In the genomic region with DNA sequence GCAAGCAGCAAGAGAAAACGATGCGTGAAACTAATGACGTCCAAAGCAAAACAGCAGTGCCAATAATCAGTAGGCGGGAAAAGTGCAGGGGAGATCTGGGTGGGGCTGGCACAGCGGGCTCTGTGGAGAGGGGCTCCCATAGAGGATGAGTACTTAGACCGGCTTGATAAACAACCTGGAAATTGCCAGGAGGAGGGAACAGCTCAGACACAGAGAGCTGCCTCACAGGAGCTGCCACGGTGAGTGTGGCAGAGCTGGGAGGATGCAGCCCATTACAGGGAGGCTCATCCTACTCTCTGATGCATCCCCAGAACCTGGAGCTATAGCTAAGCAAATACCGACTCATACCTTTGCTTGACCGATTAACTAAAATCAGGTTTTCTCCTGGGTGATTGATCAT, we compare ENCODE assay signal across 22 mouse cellular contexts.
DNase-seq lines count a peak whose midpoint lies in the region; ATAC-seq and TF ChIP-seq lines count a peak whose summit lies in the region.
"Had no signal": no experiment of that assay in that cellular context is flagged by ENCODE, and none has a peak within 500 bp of the region (broad histone marks: within the 10 kb centered on the region; RNA-seq: fewer than 3 reads in every experiment).

No protein-coding gene starts in this region.

- TF ChIP-seq CTCF in hindbrain, postnatal 0 days (IDR thresholded peaks at IDR 0.05; ENCODE audit: low read depth), result no peak

- no peak for DNase-seq in midbrain, embryonic 11.5 days (ENCODE audit: low spot score, missing footprints)
- no peak for DNase-seq in hindbrain, embryonic 11.5 days (ENCODE audit: low spot score)
- DNase-seq in hindbrain, postnatal 0 days (ENCODE audit: low spot score), result no peak
- DNase-seq in urinary bladder, postnatal 36 days (ENCODE audit: low spot score in 2 of 2), result no peak
- DNase-seq in ovary, adult 18-20 months (ENCODE audit: low spot score), result no peak
- DNase-seq: B cell, adult 2 months; cerebellum, adult 18-20 months; cerebellum, postnatal 14 days; gastrocnemius, adult 2 months; left cerebral cortex, postnatal 4 days; lung, embryonic 14.5 days; thymus, postnatal 25 days had no signal

- no peak for ATAC-seq in midbrain, embryonic 13.5 days
- ATAC-seq in midbrain, embryonic 11.5 days (ENCODE audit: low FRiP score), result no peak
- peak; percentile 57 for ATAC-seq in forebrain, embryonic 15.5 days (replicated peaks)
- ATAC-seq in hindbrain, embryonic 11.5 days (ENCODE audit: low FRiP score), result no peak
- peak; percentile 29; the same call in 1 of the 2 replicates for ATAC-seq in hindbrain, postnatal 0 days
- ATAC-seq: intestine, postnatal 0 days; Patski had no signal

- peaks cover 17% of the 10 kb centered on the region for H3K27me3 ChIP-seq in midbrain, embryonic 13.5 days
- H3K27me3 ChIP-seq in midbrain, embryonic 11.5 days (ENCODE audit: control insufficient read depth, insufficient read depth, low read length), result no peaks in the 10 kb centered on the region
- H3K27me3 ChIP-seq in forebrain, embryonic 15.5 days, result no peaks in the 10 kb centered on the region
- H3K27me3 ChIP-seq in hindbrain, embryonic 11.5 days (ENCODE audit: control insufficient read depth, insufficient read depth, low read length), result no peaks in the 10 kb centered on the region
- H3K27me3 ChIP-seq in hindbrain, postnatal 0 days (ENCODE audit: insufficient read depth, low read length), result no peaks in the 10 kb centered on the region
- H3K27me3 ChIP-seq: CH12.LX; kidney, embryonic 15.5 days; limb, embryonic 15.5 days; Patski; stomach, embryonic 15.5 days had no signal

- no peak overlapping the region for H3K4me3 ChIP-seq in midbrain, embryonic 13.5 days (replicated peaks)
- no peak overlapping the region for H3K4me3 ChIP-seq in midbrain, embryonic 11.5 days (ENCODE audit: low read depth, low read length)
- H3K4me3 ChIP-seq in forebrain, embryonic 15.5 days, result no peak overlapping the region
- H3K4me3 ChIP-seq in hindbrain, embryonic 11.5 days (ENCODE audit: low read depth, low read length), result no peak overlapping the region
- no peak overlapping the region for H3K4me3 ChIP-seq in hindbrain, postnatal 0 days (ENCODE audit: low read length)
- H3K4me3 ChIP-seq: gastrocnemius, adult 2 months; kidney, embryonic 15.5 days; limb, embryonic 15.5 days; stomach, embryonic 15.5 days had no signal

- no peaks in the 10 kb centered on the region for H3K36me3 ChIP-seq in midbrain, embryonic 13.5 days
- no peaks in the 10 kb centered on the region for H3K36me3 ChIP-seq in midbrain, embryonic 11.5 days (ENCODE audit: control insufficient read depth, insufficient read depth, low read length)
- no peaks in the 10 kb centered on the region for H3K36me3 ChIP-seq in forebrain, embryonic 15.5 days
- H3K36me3 ChIP-seq in hindbrain, embryonic 11.5 days (ENCODE audit: control insufficient read depth, insufficient read depth, low read length), result no peaks in the 10 kb centered on the region
- H3K36me3 ChIP-seq in hindbrain, postnatal 0 days (ENCODE audit: insufficient read depth, low read length), result no peaks in the 10 kb centered on the region
- H3K36me3 ChIP-seq: kidney, embryonic 15.5 days; limb, embryonic 15.5 days; stomach, embryonic 15.5 days had no signal

- peak overlapping the region; percentile 25; the same call in 1 of the 2 replicates for H3K27ac ChIP-seq in midbrain, embryonic 13.5 days
- H3K27ac ChIP-seq in midbrain, embryonic 11.5 days (ENCODE audit: low read depth, low read length), result no peak overlapping the region
- peak overlapping the region; percentile 29 for H3K27ac ChIP-seq in forebrain, embryonic 15.5 days (replicated peaks)
- H3K27ac ChIP-seq in hindbrain, embryonic 11.5 days (ENCODE audit: low read depth, low read length), result peak overlapping the region; percentile 17; the same call in 1 of the 2 replicates
- no peak overlapping the region for H3K27ac ChIP-seq in hindbrain, postnatal 0 days
- H3K27ac ChIP-seq: gastrocnemius, adult 2 months; kidney, embryonic 15.5 days; limb, embryonic 15.5 days; liver, embryonic 14.5 days; stomach, embryonic 15.5 days had no signal

- 64% methylated on average over 9 of the region's 9 CpGs for WGBS in midbrain, embryonic 13.5 days
- WGBS in midbrain, embryonic 11.5 days, result 83% methylated on average over 9 of the region's 9 CpGs
- WGBS in forebrain, embryonic 15.5 days, result 34% methylated on average over 9 of the region's 9 CpGs
- 67% methylated on average over 9 of the region's 9 CpGs for WGBS in hindbrain, embryonic 11.5 days
- 41% methylated on average over 9 of the region's 9 CpGs for WGBS in hindbrain, postnatal 0 days

- H3K9ac ChIP-seq in midbrain, embryonic 13.5 days (replicated peaks), result no peak overlapping the region
- H3K9ac ChIP-seq in midbrain, embryonic 11.5 days (ENCODE audit: low read length), result no peak overlapping the region
- no peak overlapping the region for H3K9ac ChIP-seq in forebrain, embryonic 15.5 days (replicated peaks)
- H3K9ac ChIP-seq in hindbrain, embryonic 11.5 days (ENCODE audit: low read depth, low read length), result 0 out of 2 replicates have a peak overlapping the region, but pooled peaks have one; percentile 11
- H3K9ac ChIP-seq in hindbrain, postnatal 0 days (replicated peaks; ENCODE audit: low read length), result no peak overlapping the region
- H3K9ac ChIP-seq: kidney, embryonic 15.5 days; limb, embryonic 15.5 days; liver, embryonic 14.5 days; lung, embryonic 14.5 days; stomach, embryonic 15.5 days had no signal

- H3K9me3 ChIP-seq in midbrain, embryonic 13.5 days, result no peaks in the 10 kb centered on the region
- H3K9me3 ChIP-seq in midbrain, embryonic 11.5 days (ENCODE audit: control insufficient read depth, low read length), result no peaks in the 10 kb centered on the region
- H3K9me3 ChIP-seq in forebrain, embryonic 15.5 days, result no peaks in the 10 kb centered on the region
- no peaks in the 10 kb centered on the region for H3K9me3 ChIP-seq in hindbrain, embryonic 11.5 days (ENCODE audit: control insufficient read depth, low read length)
- H3K9me3 ChIP-seq in hindbrain, postnatal 0 days (ENCODE audit: low read length), result no peaks in the 10 kb centered on the region
- H3K9me3 ChIP-seq: kidney, embryonic 15.5 days; limb, embryonic 15.5 days; stomach, embryonic 15.5 days had no signal

- no peak overlapping the region for H3K4me2 ChIP-seq in midbrain, embryonic 13.5 days (replicated peaks)
- no peak overlapping the region for H3K4me2 ChIP-seq in midbrain, embryonic 11.5 days
- no peak overlapping the region for H3K4me2 ChIP-seq in forebrain, embryonic 15.5 days (replicated peaks)
- no peak overlapping the region for H3K4me2 ChIP-seq in hindbrain, embryonic 11.5 days (replicated peaks; ENCODE audit: low read depth, low read length)
- no peak overlapping the region for H3K4me2 ChIP-seq in hindbrain, postnatal 0 days (ENCODE audit: low read depth, low read length)
- H3K4me2 ChIP-seq: heart, embryonic 11.5 days; kidney, embryonic 15.5 days; limb, embryonic 15.5 days; lung, embryonic 14.5 days; stomach, embryonic 15.5 days had no signal

- peaks cover 17% of the 10 kb centered on the region for H3K4me1 ChIP-seq in midbrain, embryonic 13.5 days (replicated peaks)
- H3K4me1 ChIP-seq in midbrain, embryonic 11.5 days (ENCODE audit: control insufficient read depth, insufficient read depth, low read length), result no peaks in the 10 kb centered on the region
- H3K4me1 ChIP-seq in forebrain, embryonic 15.5 days, result peaks cover 21% of the 10 kb centered on the region
- peaks cover 3% of the 10 kb centered on the region; the same call in 1 of the 2 replicates for H3K4me1 ChIP-seq in hindbrain, embryonic 11.5 days (replicated peaks; ENCODE audit: control insufficient read depth, insufficient read depth, low read length)
- H3K4me1 ChIP-seq in hindbrain, postnatal 0 days (ENCODE audit: insufficient read depth, low read length), result 0 out of 2 replicates have a peak, but pooled peaks cover 5% of the 10 kb centered on the region
- H3K4me1 ChIP-seq: stomach, embryonic 15.5 days had no signal

Comparison
In these comparisons a context has a peak if more than half of its experiments do, and no peak if none do; other contexts are left out.
1. ATAC-seq: peak in forebrain, embryonic 15.5 days (single experiment) and hindbrain, postnatal 0 days (single experiment); none in midbrain, embryonic 13.5 days (single experiment), midbrain, embryonic 11.5 days (single experiment) and hindbrain, embryonic 11.5 days (single experiment).
2. H3K27ac ChIP-seq: peak in midbrain, embryonic 13.5 days (single experiment), forebrain, embryonic 15.5 days (single experiment) and hindbrain, embryonic 11.5 days (single experiment); none in midbrain, embryonic 11.5 days (single experiment) and hindbrain, postnatal 0 days (single experiment).